Mouse (Mus musculus) gastrocnemius, postnatal 10 days (tissue): ENCODE measurements around the gene Vmn1r198. TPM values are rescaled to one million over a fixed set of nuclear protein-coding genes. Genes with fewer than 3 reads are reported as not detected.
"Not testable (repeated sequence)": the region's sequence is repeated elsewhere in the genome, so short reads cannot be mapped to it uniquely, and the experiment has no call there.

Experiments
- DNase-seq: peaks from one replicate; pipeline ENCODE4 v3.0.0; 2021; ENCODE audit warnings: mixed read lengths
- long read RNA-seq, 2 experiments: library from polyadenylated mRNA; stranded (forward); transcript quantifications; one replicate each; pipeline ENCODE4 v2.0.0; 2021
- total RNA-seq, 2 experiments: library from RNA; stranded (reverse); gene quantifications; 2 replicates each; pipeline ENCODE4 v1.2.3; 2021

Vmn1r198 gene
- total RNA-seq, result not detected
- long read RNA-seq, experiment 1, result 0 reads
- long read RNA-seq, experiment 2, result 0 reads

- DNase-seq, result no peak
These were observed at the start of gene Vmn1r198 for GRCm38 (mm10) chr13:22350064-22350463. Gene Vmn1r198, plus strand, starts transcription at chr13:22350364.

GRCm38 (mm10) chr13:22308075-22308474 is 42.1 kb upstream of the Vmn1r198 start:
- not testable (repeated sequence) for DNase-seq

GRCm38 (mm10) chr13:22315361-22315760 is 34.8 kb upstream of the Vmn1r198 start:
- no peak for DNase-seq

DNA sequence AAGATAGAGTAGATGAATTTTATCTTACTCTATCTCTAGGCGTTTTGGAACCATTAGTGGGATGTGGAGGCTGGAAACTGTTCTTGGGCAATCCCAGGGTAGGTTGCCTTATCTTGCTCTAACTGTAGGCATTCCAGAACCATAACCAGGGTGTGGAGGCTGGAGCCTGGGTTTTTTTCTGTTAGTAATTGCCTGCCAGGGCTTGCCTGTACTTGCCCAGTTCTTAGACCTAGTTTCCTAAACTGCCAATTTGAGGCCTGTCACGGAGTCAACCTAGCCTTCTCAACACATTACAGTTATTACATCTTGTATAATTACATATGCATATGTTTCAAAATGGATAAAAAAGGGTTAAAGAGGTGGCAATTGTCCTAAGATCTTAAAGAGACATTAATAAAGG is 32.8 kb upstream of the Vmn1r198 start:
- no peak for DNase-seq

DNA sequence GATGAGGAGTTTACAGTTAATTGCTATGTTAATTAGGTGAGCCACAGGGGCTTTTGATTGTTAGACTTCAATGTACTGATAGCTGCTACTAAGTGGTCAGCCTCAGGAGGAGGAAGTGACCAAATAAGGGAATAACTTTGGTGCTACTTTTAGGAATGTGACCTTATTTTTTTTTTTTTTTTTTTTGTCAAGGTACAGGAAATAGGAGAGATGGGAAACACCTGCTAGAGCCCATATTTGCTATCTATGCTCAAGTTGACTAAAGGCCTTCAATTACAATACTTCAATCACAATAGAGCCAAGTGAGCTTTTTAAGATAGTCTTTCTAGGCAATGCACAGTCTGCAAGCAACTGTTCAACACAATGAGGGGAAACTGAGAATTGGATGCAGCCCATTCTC is 30.1 kb upstream of the Vmn1r198 start:
- DNase-seq, result no peak

- DNase-seq, result no peak
These were observed 25.9 kb upstream of the Vmn1r198 start, which contains the start of gene Vmn1r197 for GRCm38 (mm10) chr13:22324289-22324688. Gene Vmn1r197, plus strand, starts transcription at chr13:22324589.

DNA sequence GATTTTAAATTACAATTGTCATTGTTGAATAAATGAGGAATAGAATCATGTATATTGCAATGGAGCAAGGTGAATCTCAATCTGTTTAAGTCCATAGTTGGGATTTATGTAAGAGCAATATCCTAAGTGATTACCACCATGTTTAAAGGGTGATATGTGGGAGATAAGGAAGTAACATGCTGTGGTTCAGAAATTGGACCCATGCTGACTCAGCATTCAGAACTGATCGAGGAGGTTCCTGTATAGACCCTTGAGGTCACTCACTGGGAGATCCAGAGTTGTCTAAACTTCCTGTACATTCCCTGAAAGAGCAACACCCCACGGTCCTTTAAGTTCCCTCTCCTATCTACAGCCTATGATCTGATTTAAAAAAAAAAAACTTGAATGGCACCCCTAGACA is 16.9 kb upstream of the Vmn1r198 start:
- no peak for DNase-seq

DNA sequence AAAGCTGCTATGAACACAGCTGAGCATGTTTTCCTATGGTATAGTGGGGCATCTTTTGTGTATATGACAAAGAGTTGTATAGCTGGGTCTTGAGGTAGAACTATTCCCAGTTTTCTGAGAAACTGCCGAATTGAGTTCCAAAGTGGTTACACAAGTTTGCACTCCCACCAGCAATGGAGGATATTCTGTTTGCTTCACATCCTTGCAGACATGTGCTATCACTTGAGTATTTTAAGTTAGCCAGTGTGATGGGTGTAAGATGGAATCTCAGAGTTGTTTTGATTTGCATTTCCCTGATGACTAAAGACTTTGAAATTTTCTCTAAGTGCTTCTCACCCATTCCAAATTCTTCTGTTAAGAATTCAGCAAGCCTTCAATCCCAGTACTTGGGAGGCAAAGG is 14.6 kb upstream of the Vmn1r198 start:
- no peak for DNase-seq

GRCm38 (mm10) chr13:22350813-22351212 is 649 bp downstream of the Vmn1r198 start:
- no peak for DNase-seq

- DNase-seq, result no peak
These were observed 29.4 kb downstream of the Vmn1r198 start, which contains the start of gene Vmn1r199 for GRCm38 (mm10) chr13:22379518-22379917. Gene Vmn1r199, plus strand, starts transcription at chr13:22379818.

- not testable (repeated sequence) for DNase-seq
These were observed 31.0 kb downstream of the Vmn1r198 start for GRCm38 (mm10) chr13:22381128-22381527.

DNA sequence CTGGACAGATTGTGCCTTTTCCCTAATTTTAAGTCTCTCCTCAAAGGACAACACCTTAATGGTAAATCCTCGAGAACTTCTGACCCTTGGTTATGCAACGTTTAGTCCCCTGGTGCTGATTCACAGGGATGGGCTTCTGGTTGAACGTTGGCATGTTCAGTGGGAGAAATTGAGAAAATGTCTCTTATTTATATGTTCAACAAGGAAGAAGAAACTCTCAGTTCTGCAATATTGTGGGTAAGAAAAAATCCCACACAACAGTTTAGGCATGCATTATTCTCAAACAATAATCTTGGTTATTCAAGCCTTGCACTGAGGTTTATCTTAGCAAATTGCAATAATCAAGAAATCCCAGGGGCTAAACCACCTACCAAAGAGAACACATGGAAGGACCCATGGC is 33.2 kb downstream of the Vmn1r198 start:
- no peak for DNase-seq

- no peak for DNase-seq
These were observed 36.9 kb downstream of the Vmn1r198 start for GRCm38 (mm10) chr13:22387050-22387449.

GRCm38 (mm10) chr13:22390073-22390472 is 39.9 kb downstream of the Vmn1r198 start, which contains the start of gene Vmn1r200:
Gene Vmn1r200, plus strand, starts transcription at chr13:22390373.
- no peak for DNase-seq

DNA sequence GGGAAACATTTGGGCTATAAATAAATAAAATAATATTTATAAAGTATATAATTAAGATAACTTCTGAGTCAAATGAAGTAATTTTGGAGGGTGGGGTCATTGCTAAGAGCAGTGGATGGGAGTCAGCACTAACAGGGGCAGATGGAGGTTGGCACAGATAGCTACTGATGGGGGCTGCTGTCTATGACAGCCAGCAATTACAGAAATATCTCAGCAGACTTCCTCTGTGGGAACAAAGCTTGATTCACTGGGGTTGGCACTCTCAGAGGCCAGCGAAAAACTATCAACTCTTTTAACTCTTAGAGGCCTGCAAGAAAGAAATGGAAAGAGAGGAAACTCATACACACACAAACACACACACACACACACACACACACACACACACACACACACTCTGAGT is 52.8 kb downstream of the Vmn1r198 start:
- DNase-seq, result no peak

Other genes starting within 250 kb of the Vmn1r198 start
- not detected for gene Vmn1r189, start 244.5 kb upstream of the Vmn1r198 start, total RNA-seq
- gene Vmn1r191, start 166.4 kb upstream of the Vmn1r198 start, total RNA-seq, result not detected
- gene Vmn1r192, start 159.2 kb upstream of the Vmn1r198 start, total RNA-seq, result not detected
- gene Vmn1r193, start 127.2 kb upstream of the Vmn1r198 start, total RNA-seq, result not detected
- not detected for gene Vmn1r194, start 106.1 kb upstream of the Vmn1r198 start, total RNA-seq
- not detected for gene Vmn1r195, start 79.8 kb upstream of the Vmn1r198 start, total RNA-seq
- gene Vmn1r196, start 60.4 kb upstream of the Vmn1r198 start, total RNA-seq, result not detected
- gene Vmn1r197, start 25.8 kb upstream of the Vmn1r198 start, total RNA-seq, result not detected
- gene Vmn1r199, start 29.5 kb downstream of the Vmn1r198 start, total RNA-seq, result not detected
- not detected for gene Vmn1r200, start 40.0 kb downstream of the Vmn1r198 start, total RNA-seq
- gene Vmn1r201, start 121.6 kb downstream of the Vmn1r198 start, total RNA-seq, result not detected
- gene Vmn1r202, start 155.0 kb downstream of the Vmn1r198 start, total RNA-seq, result under 1 TPM in 1 of 2 experiments, not detected in 1; 0.05 TPM
- gene Vmn1r203, start 167.8 kb downstream of the Vmn1r198 start, total RNA-seq, result not detected
- gene Vmn1r204, start 202.8 kb downstream of the Vmn1r198 start, total RNA-seq, result not detected
- gene Vmn1r205, start 242.6 kb downstream of the Vmn1r198 start, total RNA-seq, result not detected